Mouse (Mus musculus): ENCODE results near the gene BC030500. TPM values are rescaled to one million over a fixed set of nuclear protein-coding genes. Genes with fewer than 3 reads are reported as not detected.

BC030500 gene
- polyA plus RNA-seq, 1 experiment from 2014 or later, result 7.7 TPM

Other genes with a start within 250 kb of the BC030500 start
- gene Galntl6, start 885 bp downstream of the BC030500 start, polyA plus RNA-seq (2015; fragmentation: Nextera tagmentation; extraction: Ambion mirVana), result 7.3 and 8.4 TPM in 2 replicates

Measured in forebrain, embryonic 15.5 days (tissue).